Mouse (Mus musculus) forebrain, embryonic 11.5 days (tissue): ENCODE results near the gene Taf1c. TPM values are rescaled to one million over a fixed set of nuclear protein-coding genes. Genes with fewer than 3 reads are reported as not detected.

Experiments used
- ATAC-seq: fragments of 200-750 bp; cut with Nextera tagmentation; replicated peaks from 2 replicates; pipeline ENCODE4 v1.8.0; 2017; ENCODE audit warnings: moderate TSS enrichment; ENCODE audit not compliant: low FRiP score
- DNase-seq: peaks from one replicate; pipeline ENCODE4 v3.0.0-alpha.2; 2017; ENCODE audit warnings: low spot score
- H3K27ac ChIP-seq: fragments of 300-500 bp; sonication (generic); 2 replicates; pipeline ENCODE4 v1.5.1; 2014; ENCODE audit warnings: low read depth, low read length
- H3K27me3 ChIP-seq: fragments of 300-500 bp; sonication (generic); 2 replicates; pipeline ENCODE4 v1.6.1; 2014; ENCODE audit warnings: mild to moderate bottlenecking, low read length, mixed read lengths; ENCODE audit not compliant: control insufficient read depth, insufficient read depth
- H3K36me3 ChIP-seq: fragments of 300-500 bp; sonication (generic); 2 replicates; pipeline ENCODE4 v1.6.1; 2014; ENCODE audit warnings: mild to moderate bottlenecking, low read length, moderate library complexity, mixed read lengths; ENCODE audit not compliant: control insufficient read depth, insufficient read depth
- H3K4me1 ChIP-seq: fragments of 300-500 bp; sonication (generic); replicated peaks from 2 replicates; pipeline ENCODE4 v1.6.1; 2014; ENCODE audit warnings: low read length, mixed read lengths; ENCODE audit not compliant: control insufficient read depth, insufficient read depth
- H3K4me2 ChIP-seq: fragments of 300-500 bp; sonication (generic); 2 replicates; pipeline ENCODE4 v1.6.1; 2014; ENCODE audit warnings: low read depth, mild to moderate bottlenecking, low read length, moderate library complexity, mixed read lengths; ENCODE audit not compliant: severe bottlenecking
- H3K4me3 ChIP-seq: fragments of 300-500 bp; sonication (generic); 2 replicates; pipeline ENCODE4 v1.5.1; 2014; ENCODE audit warnings: low read depth, low read length
- H3K9ac ChIP-seq: fragments of 300-500 bp; sonication (generic); 2 replicates; pipeline ENCODE4 v1.6.1; 2014; ENCODE audit warnings: low read length
- H3K9me3 ChIP-seq: fragments of 300-500 bp; sonication (generic); 2 replicates; pipeline ENCODE4 v1.6.1; 2016; ENCODE audit warnings: low read length, mixed read lengths; ENCODE audit not compliant: control insufficient read depth
- WGBS: fragments of 180-500 bp; shearing (Covaris S2); extraction: QIAGEN DNeasy Blood & Tissue Kit; methylation state at CpG from one replicate; pipeline ENCODE4 v1.1.7; 2014; 5-methylcytosine and 5-hydroxymethylcytosine counted together
- polyA plus RNA-seq: library from polyadenylated mRNA; unstranded; fragments of >200 nt; fragmentation: Nextera tagmentation; extraction: Ambion mirVana; gene quantifications from 2 replicates; pipeline ENCODE4 v1.2.1, GENCODE M21; 2014

Gene Taf1c
- polyA plus RNA-seq, 1 experiment from 2014 or later = 15.2 TPM

GRCm38 (mm10) chr8:119566367-119566766, 38.7 kb downstream of the Taf1c start:
- WGBS = 82% methylated on average over 11 of the region's 11 CpGs
- no peak for ATAC-seq
- no peak for DNase-seq
- Histone ChIP-seq H3K9ac (no peak overlapping the region), H3K36me3 (peaks cover 8% of the 10 kb centered on the region; the same call in 1 of the 2 replicates), H3K27me3 (no peaks in the 10 kb centered on the region), H3K4me1 (no peaks in the 10 kb centered on the region), H3K9me3 (no peaks in the 10 kb centered on the region), H3K27ac (no peak overlapping the region), H3K4me2 (no peak overlapping the region), H3K4me3 (no peak overlapping the region)

GRCm38 (mm10) chr8:119563849-119564251, 41.2 kb downstream of the Taf1c start:
- Histone ChIP-seq H3K4me3 (no peak overlapping the region), H3K27ac (no peak overlapping the region), H3K9ac (no peak overlapping the region), H3K36me3 (peaks cover 8% of the 10 kb centered on the region; the same call in 1 of the 2 replicates), H3K9me3 (no peaks in the 10 kb centered on the region), H3K4me1 (0 out of 2 replicates have a peak, but pooled peaks cover 2% of the 10 kb centered on the region), H3K27me3 (no peaks in the 10 kb centered on the region), H3K4me2 (no peak overlapping the region)
- ATAC-seq = no peak
- DNase-seq = no peak
- 95% methylated on average over 14 of the region's 14 CpGs for WGBS

GRCm38 (mm10) chr8:119559402-119559720, 45.7 kb downstream of the Taf1c start:
- Histone ChIP-seq H3K27me3 (no peaks in the 10 kb centered on the region), H3K9me3 (no peaks in the 10 kb centered on the region), H3K4me1 (peaks cover 10% of the 10 kb centered on the region; the same call in 1 of the 2 replicates), H3K9ac (no peak overlapping the region), H3K4me2 (peak overlapping the region; percentile 59; the same call in 1 of the 2 replicates), H3K36me3 (peaks cover 5% of the 10 kb centered on the region; the same call in 1 of the 2 replicates), H3K4me3 (no peak overlapping the region), H3K27ac (no peak overlapping the region)
- ATAC-seq = no peak
- 92% methylated on average over 6 of the region's 6 CpGs for WGBS
- no peak for DNase-seq

- DNase-seq = peak; percentile 99
- peaks cover 10% of the 10 kb centered on the region; the same call in 1 of the 2 replicates for H3K4me1 ChIP-seq
- peak within 1 kb of the TSS; percentile 80 for H3K27ac ChIP-seq
- H3K9me3 ChIP-seq = no peaks in the 10 kb centered on the region
- peak within 1 kb of the TSS; percentile 86 for H3K4me3 ChIP-seq
- peak within 1 kb of the TSS; percentile 82 for H3K4me2 ChIP-seq
- peak; percentile 95 for ATAC-seq
- 7% methylated on average over 61 of the region's 63 CpGs for WGBS
- no peaks in the 10 kb centered on the region for H3K27me3 ChIP-seq
- H3K36me3 ChIP-seq = peaks cover 5% of the 10 kb centered on the region; the same call in 1 of the 2 replicates
- peak within 1 kb of the TSS; percentile 85 for H3K9ac ChIP-seq
Measured at GRCm38 (mm10) chr8:119558603-119559401, 46.2 kb downstream of the Taf1c start, which contains the start of gene Mbtps1. TSS of gene Mbtps1 (minus strand) at chr8:119558735.

GRCm38 (mm10) chr8:119557821-119558602, 47.0 kb downstream of the Taf1c start:
- peak overlapping the region; percentile 82 for H3K4me2 ChIP-seq
- no peaks in the 10 kb centered on the region for H3K9me3 ChIP-seq
- 1% methylated on average over 55 of the region's 55 CpGs for WGBS
- H3K4me3 ChIP-seq = peak overlapping the region; percentile 86
- H3K27ac ChIP-seq = peak overlapping the region; percentile 80
- no peaks in the 10 kb centered on the region for H3K27me3 ChIP-seq
- no peaks in the 10 kb centered on the region; the same call in 1 of the 2 replicates for H3K36me3 ChIP-seq
- DNase-seq (peak; percentile 91), ATAC-seq (peak; percentile 91)
- H3K9ac ChIP-seq = peak overlapping the region; percentile 85
- peaks cover 10% of the 10 kb centered on the region; the same call in 1 of the 2 replicates for H3K4me1 ChIP-seq

GRCm38 (mm10) chr8:119557132-119557531, 47.9 kb downstream of the Taf1c start:
- no peaks in the 10 kb centered on the region for H3K36me3 ChIP-seq
- H3K4me2 ChIP-seq = peak overlapping the region; percentile 82; the same call in 1 of the 2 replicates
- DNase-seq = no peak
- H3K4me1 ChIP-seq = peaks cover 10% of the 10 kb centered on the region; the same call in 1 of the 2 replicates
- ATAC-seq = no peak
- no peak overlapping the region for H3K27ac ChIP-seq
- peak overlapping the region; percentile 86 for H3K4me3 ChIP-seq
- peak overlapping the region; percentile 85; the same call in 1 of the 2 replicates for H3K9ac ChIP-seq
- H3K27me3 ChIP-seq = no peaks in the 10 kb centered on the region
- WGBS = 88% methylated on average over 9 of the region's 9 CpGs
- H3K9me3 ChIP-seq = no peaks in the 10 kb centered on the region

GRCm38 (mm10) chr8:119555861-119556260, 49.2 kb downstream of the Taf1c start:
- no peak for ATAC-seq
- Histone ChIP-seq H3K4me2 (no peak overlapping the region), H3K4me3 (no peak overlapping the region), H3K27ac (no peak overlapping the region), H3K27me3 (no peaks in the 10 kb centered on the region), H3K9me3 (no peaks in the 10 kb centered on the region), H3K4me1 (peaks cover 10% of the 10 kb centered on the region; the same call in 1 of the 2 replicates), H3K36me3 (no peaks in the 10 kb centered on the region; the same call in 1 of the 2 replicates), H3K9ac (no peak overlapping the region)
- 87% methylated on average over 6 of the region's 6 CpGs for WGBS
- DNase-seq = no peak

GRCm38 (mm10) chr8:119552967-119553366, 52.1 kb downstream of the Taf1c start:
- H3K4me3 ChIP-seq = no peak overlapping the region
- ATAC-seq (no peak), DNase-seq (no peak)
- peaks cover 7% of the 10 kb centered on the region; the same call in 1 of the 2 replicates for H3K4me1 ChIP-seq
- no peak overlapping the region for H3K27ac ChIP-seq
- no peaks in the 10 kb centered on the region; the same call in 1 of the 2 replicates for H3K36me3 ChIP-seq
- no peak overlapping the region for H3K4me2 ChIP-seq
- H3K27me3 ChIP-seq = no peaks in the 10 kb centered on the region
- H3K9ac ChIP-seq = no peak overlapping the region
- H3K9me3 ChIP-seq = no peaks in the 10 kb centered on the region
- WGBS = 72% methylated on average over 2 of the region's 2 CpGs
